Mouse (Mus musculus) olfactory bulb, adult 2 months (tissue): ENCODE results near the gene Ptgfrn. TPM values are rescaled to one million over a fixed set of nuclear protein-coding genes. Genes with fewer than 3 reads are reported as not detected.

Source experiments
- H3K27ac ChIP-seq: fragments of 200-500 bp; 2 replicates; pipeline ENCODE4 v1.5.1; 2012; ENCODE audit warnings: low read depth, low read length; ENCODE audit not compliant: insufficient read depth
- H3K4me1 ChIP-seq: fragments of 200-500 bp; 2 replicates; pipeline ENCODE4 v1.6.1; 2012; ENCODE audit warnings: low read length; ENCODE audit not compliant: control insufficient read depth, insufficient read depth
- H3K4me3 ChIP-seq: fragments of 200-500 bp; 2 replicates; pipeline ENCODE4 v1.5.1; 2012; ENCODE audit warnings: mild to moderate bottlenecking, low read depth, low read length, moderate library complexity; ENCODE audit not compliant: insufficient read depth
- CTCF ChIP-seq: fragments of 200-500 bp; IDR thresholded peaks from 2 replicates; pipeline ENCODE4 v1.5.1; 2012; ENCODE audit warnings: low read depth, mild to moderate bottlenecking, low read length, moderate library complexity; ENCODE audit not compliant: insufficient read depth
- POLR2A ChIP-seq: fragments of 200-500 bp; IDR thresholded peaks from 2 replicates; pipeline ENCODE4 v1.6.1; 2012; ENCODE audit warnings: mild to moderate bottlenecking, low read depth, low read length, moderate library complexity; ENCODE audit not compliant: insufficient read depth
- WGBS: fragments of 180-500 bp; shearing (Covaris S2); methylation state at CpG from one replicate; pipeline ENCODE4 v1.1.7; 2018; 5-methylcytosine and 5-hydroxymethylcytosine counted together
- polyA plus RNA-seq: library from polyadenylated mRNA; stranded (reverse); fragments of >200 nt; gene quantifications from 2 replicates; pipeline ENCODE4 v1.2.4, GENCODE M21; 2012; ENCODE audit warnings: low replicate concordance; ENCODE audit not compliant: missing spikeins, insufficient read depth, insufficient read length

Gene Ptgfrn
- polyA plus RNA-seq, 1 experiment = not detected

GRCm38 (mm10) chr3:101075866-101076265 lies 34.2 kb downstream of the Ptgfrn start:
- 89% methylated on average over 3 of the region's 3 CpGs for WGBS
- no peak overlapping the region for H3K4me3 ChIP-seq
- peaks cover 10% of the 10 kb centered on the region for H3K4me1 ChIP-seq
- TF ChIP-seq CTCF = no peak
- TF ChIP-seq POLR2A = no peak
- no peak overlapping the region for H3K27ac ChIP-seq

GRCm38 (mm10) chr3:101073384-101073783 lies 36.7 kb downstream of the Ptgfrn start:
- H3K4me1 ChIP-seq = peaks cover 15% of the 10 kb centered on the region
- H3K4me3 ChIP-seq = no peak overlapping the region
- no peak overlapping the region for H3K27ac ChIP-seq
- 63% methylated on average over 9 of the region's 9 CpGs for WGBS
- no peak for TF ChIP-seq CTCF
- TF ChIP-seq POLR2A = no peak

- H3K4me3 ChIP-seq = no peak overlapping the region
- TF ChIP-seq CTCF = no peak
- TF ChIP-seq POLR2A = no peak
- H3K27ac ChIP-seq = no peak overlapping the region
- WGBS = 90% methylated on average over 15 of the region's 15 CpGs
- H3K4me1 ChIP-seq = peaks cover 13% of the 10 kb centered on the region
Observed at GRCm38 (mm10) chr3:101072506-101073215, 37.4 kb downstream of the Ptgfrn start.

GRCm38 (mm10) chr3:101071576-101071975 lies 38.5 kb downstream of the Ptgfrn start:
- H3K4me3 ChIP-seq = no peak overlapping the region
- TF ChIP-seq POLR2A = no peak
- no peak for TF ChIP-seq CTCF
- H3K27ac ChIP-seq = no peak overlapping the region
- H3K4me1 ChIP-seq = peaks cover 11% of the 10 kb centered on the region

GRCm38 (mm10) chr3:101070796-101071235 lies 39.3 kb downstream of the Ptgfrn start:
- TF ChIP-seq POLR2A (no peak), CTCF (no peak)
- H3K4me1 ChIP-seq = peaks cover 11% of the 10 kb centered on the region
- WGBS = 66% methylated on average over 6 of the region's 6 CpGs
- H3K27ac ChIP-seq = no peak overlapping the region
- H3K4me3 ChIP-seq = no peak overlapping the region

- WGBS = 56% methylated on average over 10 of the region's 10 CpGs
- Histone ChIP-seq H3K4me1 (peaks cover 11% of the 10 kb centered on the region), H3K4me3 (no peak overlapping the region), H3K27ac (no peak overlapping the region)
- TF ChIP-seq POLR2A (no peak), CTCF (no peak)
Observed at GRCm38 (mm10) chr3:101070230-101070795, 39.8 kb downstream of the Ptgfrn start.

GRCm38 (mm10) chr3:101068701-101069100 lies 41.4 kb downstream of the Ptgfrn start:
- 62% methylated on average over 5 of the region's 5 CpGs for WGBS
- peaks cover 11% of the 10 kb centered on the region for H3K4me1 ChIP-seq
- no peak overlapping the region for H3K27ac ChIP-seq
- no peak overlapping the region for H3K4me3 ChIP-seq
- no peak for TF ChIP-seq POLR2A
- no peak for TF ChIP-seq CTCF

GRCm38 (mm10) chr3:101066175-101066574 lies 43.9 kb downstream of the Ptgfrn start:
- TF ChIP-seq CTCF (no peak), POLR2A (no peak)
- Histone ChIP-seq H3K4me1 (peaks cover 12% of the 10 kb centered on the region), H3K27ac (no peak overlapping the region), H3K4me3 (no peak overlapping the region)
- WGBS = 59% methylated on average over 6 of the region's 6 CpGs

- no peak for TF ChIP-seq CTCF
- TF ChIP-seq POLR2A = no peak
- WGBS = 71% methylated on average over 7 of the region's 7 CpGs
- Histone ChIP-seq H3K27ac (no peak overlapping the region), H3K4me1 (peaks cover 4% of the 10 kb centered on the region; the same call in 1 of the 2 replicates), H3K4me3 (no peak overlapping the region)
Observed at GRCm38 (mm10) chr3:101061865-101062585, 48.1 kb downstream of the Ptgfrn start.
